ENCODE assay signal across 8 mouse cellular contexts in genomic region chr7:44305686-44306085, GRCm38 (mm10). TPM values are rescaled to one million over a fixed set of nuclear protein-coding genes. Genes with fewer than 3 reads are reported as not detected.
DNase-seq lines count a peak whose midpoint lies in the region; ATAC-seq and TF ChIP-seq lines count a peak whose summit lies in the region.

No protein-coding gene starts in this region.

- H3K4me1 ChIP-seq in testis, adult 2 months (ENCODE audit: control insufficient read depth, insufficient read depth, low read length): peaks cover 21% of the 10 kb centered on the region
- H3K4me1 ChIP-seq in limb, embryonic 12.5 days (replicated peaks): peaks cover 41% of the 10 kb centered on the region
- H3K4me1 ChIP-seq in stomach, embryonic 15.5 days: peaks cover 23% of the 10 kb centered on the region

- TF ChIP-seq CTCF in gastrocnemius, adult 2 months (IDR thresholded peaks at IDR 0.05): no peak
- no peak for TF ChIP-seq CTCF in testis, adult 2 months (IDR thresholded peaks at IDR 0.05; ENCODE audit: control insufficient read depth, insufficient read depth, insufficient replicate concordance, low read depth, low read length)

- no peaks in the 10 kb centered on the region for H3K36me3 ChIP-seq in testis, adult 2 months (ENCODE audit: control insufficient read depth, insufficient read depth, low read length)
- no peaks in the 10 kb centered on the region for H3K36me3 ChIP-seq in limb, embryonic 12.5 days
- no peaks in the 10 kb centered on the region for H3K36me3 ChIP-seq in stomach, embryonic 15.5 days

- no peaks in the 10 kb centered on the region; the same call in none of the 2 replicates for H3K27me3 ChIP-seq in testis, adult 2 months (ENCODE audit: control insufficient read depth, insufficient read depth, low read length)
- H3K27me3 ChIP-seq in limb, embryonic 12.5 days: peaks cover 43% of the 10 kb centered on the region
- H3K27me3 ChIP-seq in stomach, embryonic 15.5 days (replicated peaks): no peaks in the 10 kb centered on the region

- no peak for TF ChIP-seq POLR2A in testis, adult 2 months (IDR thresholded peaks at IDR 0.05; ENCODE audit: control insufficient read depth, low read depth, low read length)

- no peaks in the 10 kb centered on the region for H3K9me3 ChIP-seq in limb, embryonic 12.5 days
- H3K9me3 ChIP-seq in stomach, embryonic 15.5 days: no peaks in the 10 kb centered on the region

- no peak overlapping the region for H3K9ac ChIP-seq in limb, embryonic 12.5 days (replicated peaks)
- no peak overlapping the region for H3K9ac ChIP-seq in stomach, embryonic 15.5 days

- DNase-seq in gastrocnemius, adult 2 months: no peak
- DNase-seq in gastrocnemius, postnatal 36 days: no peak
- DNase-seq in testis, postnatal 14 days (ENCODE audit: low spot score): no peak
- no peak for DNase-seq in frontal cortex, postnatal 36 days (ENCODE audit: low spot score in 2 of 2)
- no peak for DNase-seq in left cerebral cortex, adult 11 months (ENCODE audit: low spot score)

- H3K4me3 ChIP-seq in gastrocnemius, adult 2 months: peak overlapping the region; percentile 82
- peak overlapping the region; percentile 88 for H3K4me3 ChIP-seq in testis, adult 2 months (ENCODE audit: control insufficient read depth, low read depth, low read length)
- H3K4me3 ChIP-seq in limb, embryonic 12.5 days (replicated peaks): peak overlapping the region; percentile 67
- H3K4me3 ChIP-seq in stomach, embryonic 15.5 days (replicated peaks): peak overlapping the region; percentile 77

- peak; percentile 8 for ATAC-seq in limb, embryonic 12.5 days (ENCODE audit: insufficient number of reproducible peaks, insufficient read depth, low FRiP score, low TSS enrichment, low read depth)
- ATAC-seq in stomach, embryonic 15.5 days (ENCODE audit: insufficient read depth, low FRiP score, low read depth): no peak

- peak overlapping the region; percentile 73 for H3K4me2 ChIP-seq in limb, embryonic 12.5 days
- H3K4me2 ChIP-seq in stomach, embryonic 15.5 days: peak overlapping the region; percentile 79

- H3K27ac ChIP-seq in gastrocnemius, adult 2 months: peak overlapping the region; percentile 97
- no peak overlapping the region; the same call in 1 of the 2 replicates for H3K27ac ChIP-seq in testis, adult 2 months (ENCODE audit: control insufficient read depth, insufficient read depth, low read depth, low read length)
- H3K27ac ChIP-seq in limb, embryonic 12.5 days: peak overlapping the region; percentile 64
- H3K27ac ChIP-seq in stomach, embryonic 15.5 days: peak overlapping the region; percentile 95; the same call in 1 of the 2 replicates

- 11% methylated on average over 16 of the region's 16 CpGs for WGBS in limb, embryonic 12.5 days
- 14% methylated on average over 16 of the region's 16 CpGs for WGBS in stomach, embryonic 15.5 days

- intact Hi-C loops in gastrocnemius, adult 2 months (cut with DNase I): loop anchor here (2.0 to 5.0 kb wide), 2 partner anchors 43 to 55 kb away; partner anchors contain the start of gene Gm15517
- intact Hi-C loops in gastrocnemius, postnatal 36 days (cut with DNase I): no loop called here

RNA-seq across cellular contexts. Expression of gene Clec11a, which starts 1.0 kb away (rescaled TPM):
- 1 to 10 TPM in 1 of 2 experiments, under 1 TPM in 1; 0.59 to 2.2 TPM for total RNA-seq in gastrocnemius, adult 2 months (2021)
- total RNA-seq in gastrocnemius, postnatal 36 days (2021): 1 to 10 TPM; 1.6 to 2.2 TPM
- 1.7 and 3.1 TPM in 2 replicates for polyA plus RNA-seq in testis, adult 2 months (2012; rRNA removed)
- polyA plus RNA-seq in limb, embryonic 12.5 days (2016; fragmentation: Nextera tagmentation; extraction: Ambion mirVana): 2.0 and 2.2 TPM in 2 replicates
- 5.1 and 6.9 TPM in 2 replicates for polyA plus RNA-seq in stomach, embryonic 15.5 days (2015; fragmentation: Nextera tagmentation; extraction: Ambion mirVana)

RNA-seq across cellular contexts. Expression of gene Shank1, which starts 4.4 kb away (rescaled TPM):
- under 1 TPM; 0.31 to 0.59 TPM for total RNA-seq in gastrocnemius, adult 2 months (2021)
- under 1 TPM; 0.27 to 0.28 TPM for total RNA-seq in gastrocnemius, postnatal 36 days (2021)
- polyA plus RNA-seq in testis, adult 2 months (2012; rRNA removed): 4.0 and 5.5 TPM in 2 replicates
- 1.2 and 1.3 TPM in 2 replicates for polyA plus RNA-seq in limb, embryonic 12.5 days (2016; fragmentation: Nextera tagmentation; extraction: Ambion mirVana)
- polyA plus RNA-seq in stomach, embryonic 15.5 days (2015; fragmentation: Nextera tagmentation; extraction: Ambion mirVana): 2.2 TPM in 2 replicates

RNA-seq across cellular contexts. Expression of gene Gm15517, which starts 44.4 kb away (rescaled TPM):
- total RNA-seq in gastrocnemius, adult 2 months (2021): not detected
- total RNA-seq in gastrocnemius, postnatal 36 days (2021): not detected
- 3,148 and 3,520 TPM in 2 replicates for polyA plus RNA-seq in testis, adult 2 months (2012; rRNA removed)
- polyA plus RNA-seq in limb, embryonic 12.5 days (2016; fragmentation: Nextera tagmentation; extraction: Ambion mirVana): not detected in 2 replicates
- polyA plus RNA-seq in stomach, embryonic 15.5 days (2015; fragmentation: Nextera tagmentation; extraction: Ambion mirVana): not detected in 2 replicates

RNA-seq across cellular contexts. Expression of gene Acp4, which starts 48.5 kb away (rescaled TPM):
- not detected for total RNA-seq in gastrocnemius, adult 2 months (2021)
- not detected for total RNA-seq in gastrocnemius, postnatal 36 days (2021)
- polyA plus RNA-seq in testis, adult 2 months (2012; rRNA removed): 29.1 and 29.8 TPM in 2 replicates
- polyA plus RNA-seq in limb, embryonic 12.5 days (2016; fragmentation: Nextera tagmentation; extraction: Ambion mirVana): 0.28 TPM in 1 of 2 replicates, not detected in the other
- polyA plus RNA-seq in stomach, embryonic 15.5 days (2015; fragmentation: Nextera tagmentation; extraction: Ambion mirVana): not detected in 2 replicates

RNA-seq across cellular contexts. Expression of gene 2410002F23Rik, which starts 59.2 kb away (rescaled TPM):
- total RNA-seq in gastrocnemius, adult 2 months (2021): 1 to 10 TPM; 6.1 to 8.2 TPM
- total RNA-seq in gastrocnemius, postnatal 36 days (2021): 1 to 10 TPM; 6.3 to 8.2 TPM
- polyA plus RNA-seq in testis, adult 2 months (2012; rRNA removed): 53.2 and 55.4 TPM in 2 replicates
- polyA plus RNA-seq in limb, embryonic 12.5 days (2016; fragmentation: Nextera tagmentation; extraction: Ambion mirVana): 209 and 214 TPM in 2 replicates
- polyA plus RNA-seq in stomach, embryonic 15.5 days (2015; fragmentation: Nextera tagmentation; extraction: Ambion mirVana): 120 and 139 TPM in 2 replicates

Comparison
In these comparisons a context has a peak if more than half of its experiments do, and no peak if none do; other contexts are left out.
1. RNA of gene Gm15517, which starts 44.4 kb away (polyA plus RNA-seq): 3,148 to 3,520 TPM in testis, adult 2 months; not detected in limb, embryonic 12.5 days and not detected in stomach, embryonic 15.5 days; every median in the first group is over 1,000 times any median in the second.
2. Peak in every context shown above with its lines, with median percentiles within 50 percentile points of each other: H3K4me3 ChIP-seq.